Mouse (Mus musculus): ENCODE measurements around the gene Dmrt2.

GRCm38 (mm10) chr19:25635119-25635518 lies 37.1 kb upstream of the Dmrt2 start:
- TF ChIP-seq GATA1 (IDR thresholded peaks at IDR 0.05; ENCODE audit: low read length) (no peak), TAL1 (IDR thresholded peaks at IDR 0.05; ENCODE audit: low read length) (no peak)
